Mouse (Mus musculus) forebrain, embryonic 10.5 days (tissue): Measurements from ENCODE around the gene Mlxipl. TPM values are rescaled to one million over a fixed set of nuclear protein-coding genes. Genes with fewer than 3 reads are reported as not detected.

ENCODE experiments used
- DNase-seq: peaks from one replicate; pipeline ENCODE4 v3.0.0-alpha.2; 2017; ENCODE audit warnings: low spot score; ENCODE audit errors: extremely low spot score
- H3K27ac ChIP-seq: fragments of 300-500 bp; sonication (generic); 2 replicates; pipeline ENCODE4 v1.5.1; 2016; ENCODE audit warnings: mild to moderate bottlenecking
- H3K27me3 ChIP-seq: fragments of 300-500 bp; sonication (generic); 2 replicates; pipeline ENCODE4 v1.6.1; 2016; ENCODE audit warnings: mild to moderate bottlenecking; ENCODE audit not compliant: poor library complexity, severe bottlenecking
- H3K36me3 ChIP-seq: fragments of 300-500 bp; sonication (generic); replicated peaks from 2 replicates; pipeline ENCODE4 v1.6.1; 2016; ENCODE audit warnings: mild to moderate bottlenecking, moderate library complexity
- H3K4me1 ChIP-seq: fragments of 300-500 bp; sonication (generic); 2 replicates; pipeline ENCODE4 v1.6.1; 2016
- H3K4me3 ChIP-seq: fragments of 300-500 bp; sonication (generic); 2 replicates; pipeline ENCODE4 v1.5.1; 2016; ENCODE audit warnings: mild to moderate bottlenecking, moderate library complexity
- H3K9me3 ChIP-seq: fragments of 300-500 bp; sonication (generic); 2 replicates; pipeline ENCODE4 v1.6.1; 2016; ENCODE audit warnings: mild to moderate bottlenecking, moderate library complexity
- WGBS: fragments of 180-500 bp; shearing (Covaris S2); methylation state at CpG from one replicate; pipeline ENCODE4 v1.1.7; 2016; 5-methylcytosine and 5-hydroxymethylcytosine counted together
- polyA plus RNA-seq: library from polyadenylated mRNA; unstranded; fragments of >200 nt; fragmentation: Nextera tagmentation; extraction: Ambion mirVana; gene quantifications from 2 replicates; pipeline ENCODE4 v1.2.1, GENCODE M21; 2016

Mlxipl gene
- polyA plus RNA-seq, 1 experiment from 2014 or later: 4.0 TPM

DNA sequence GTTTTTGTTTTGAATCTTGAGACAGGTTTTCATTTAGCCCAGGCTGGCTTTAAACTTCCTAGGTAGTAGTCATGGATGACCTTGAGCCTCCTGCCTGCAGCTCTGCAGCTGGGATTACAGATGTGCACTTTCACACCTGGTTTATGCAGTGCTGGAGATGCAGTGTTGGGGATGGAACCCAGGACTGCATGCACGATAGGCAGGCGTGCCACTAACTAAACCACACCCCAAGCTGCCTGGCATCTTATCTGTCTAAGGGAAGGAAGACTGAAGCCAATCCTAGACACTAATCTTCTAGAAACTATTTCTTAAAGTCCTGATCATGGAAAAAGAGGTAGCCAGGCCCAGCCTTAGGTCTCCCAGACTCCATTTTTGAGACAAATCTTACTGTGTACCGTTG, 19.2 kb upstream of the Mlxipl start:
- peaks cover 25% of the 10 kb centered on the region for H3K4me1 ChIP-seq
- H3K4me3 ChIP-seq: no peak overlapping the region
- H3K36me3 ChIP-seq: peaks cover 62% of the 10 kb centered on the region
- H3K27ac ChIP-seq: no peak overlapping the region
- no peak for DNase-seq
- 92% methylated on average over 3 of the region's 3 CpGs for WGBS
- no peaks in the 10 kb centered on the region; the same call in none of the 2 replicates for H3K27me3 ChIP-seq
- no peaks in the 10 kb centered on the region for H3K9me3 ChIP-seq

- Histone ChIP-seq H3K4me3 (no peak overlapping the region), H3K27me3 (no peaks in the 10 kb centered on the region; the same call in none of the 2 replicates), H3K36me3 (peaks cover 57% of the 10 kb centered on the region), H3K9me3 (no peaks in the 10 kb centered on the region), H3K27ac (no peak overlapping the region), H3K4me1 (peaks cover 28% of the 10 kb centered on the region)
- 95% methylated on average over 2 of the region's 2 CpGs for WGBS
- no peak for DNase-seq
Observed at GRCm38 (mm10) chr5:135072061-135072460, 17.6 kb upstream of the Mlxipl start.

DNA sequence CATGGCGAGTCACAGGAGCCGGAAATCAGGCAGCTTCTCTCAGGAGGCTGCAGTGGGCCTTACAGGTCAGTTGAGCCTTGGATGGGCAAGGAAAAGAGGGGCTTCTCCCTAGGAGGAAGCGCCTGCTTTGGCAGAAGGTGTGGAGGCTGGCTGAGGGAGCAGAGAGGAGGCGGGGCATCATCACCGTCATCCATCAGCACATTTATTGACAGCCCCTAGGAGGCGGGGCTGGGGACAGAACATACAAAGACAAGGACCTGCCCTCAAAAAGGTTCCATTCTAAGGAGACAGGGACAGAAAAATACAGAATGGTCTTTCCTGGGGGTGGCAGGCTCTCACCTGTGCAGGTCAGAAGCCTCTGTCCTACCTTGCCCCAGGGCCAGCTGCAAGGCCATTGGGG, 17.0 kb upstream of the Mlxipl start:
- Histone ChIP-seq H3K27ac (peak overlapping the region; percentile 72; the same call in 1 of the 2 replicates), H3K4me3 (no peak overlapping the region; the same call in 1 of the 2 replicates), H3K4me1 (peaks cover 35% of the 10 kb centered on the region), H3K36me3 (peaks cover 50% of the 10 kb centered on the region), H3K9me3 (no peaks in the 10 kb centered on the region), H3K27me3 (no peaks in the 10 kb centered on the region; the same call in none of the 2 replicates)
- DNase-seq: no peak
- 62% methylated on average over 6 of the region's 6 CpGs for WGBS

- peaks cover 42% of the 10 kb centered on the region for H3K36me3 ChIP-seq
- peak overlapping the region; percentile 32 for H3K4me3 ChIP-seq
- H3K4me1 ChIP-seq: peaks cover 40% of the 10 kb centered on the region
- 17% methylated on average over 26 of the region's 26 CpGs for WGBS
- peak overlapping the region; percentile 72 for H3K27ac ChIP-seq
- H3K9me3 ChIP-seq: no peaks in the 10 kb centered on the region
- no peak for DNase-seq
- H3K27me3 ChIP-seq: no peaks in the 10 kb centered on the region; the same call in none of the 2 replicates
Observed at GRCm38 (mm10) chr5:135073349-135074150, 16.1 kb upstream of the Mlxipl start.

GRCm38 (mm10) chr5:135075655-135076054, 14.0 kb upstream of the Mlxipl start:
- no peak for DNase-seq
- H3K4me1 ChIP-seq: peaks cover 41% of the 10 kb centered on the region
- peaks cover 41% of the 10 kb centered on the region for H3K36me3 ChIP-seq
- H3K27me3 ChIP-seq: peaks cover 16% of the 10 kb centered on the region
- no peak overlapping the region for H3K4me3 ChIP-seq
- 71% methylated on average over 4 of the region's 4 CpGs for WGBS
- no peak overlapping the region for H3K27ac ChIP-seq
- no peaks in the 10 kb centered on the region for H3K9me3 ChIP-seq

GRCm38 (mm10) chr5:135076368-135076767, 13.3 kb upstream of the Mlxipl start:
- WGBS: 92% methylated on average over 14 of the region's 14 CpGs

GRCm38 (mm10) chr5:135076931-135077505, 12.7 kb upstream of the Mlxipl start:
- H3K9me3 ChIP-seq: no peaks in the 10 kb centered on the region
- peak; percentile 55 for DNase-seq
- peaks cover 16% of the 10 kb centered on the region for H3K27me3 ChIP-seq
- peak overlapping the region; percentile 96 for H3K27ac ChIP-seq
- H3K4me3 ChIP-seq: peak overlapping the region; percentile 98
- H3K36me3 ChIP-seq: peaks cover 37% of the 10 kb centered on the region
- peaks cover 41% of the 10 kb centered on the region for H3K4me1 ChIP-seq
- WGBS: 25% methylated on average over 14 of the region's 14 CpGs

More at GRCm38 (mm10) chr5:135076368-135076767, 13.3 kb upstream of the Mlxipl start:
- Histone ChIP-seq H3K4me3 (no peak overlapping the region), H3K4me1 (peaks cover 41% of the 10 kb centered on the region), H3K27me3 (peaks cover 16% of the 10 kb centered on the region), H3K27ac (0 out of 2 replicates have a peak overlapping the region, but pooled peaks have one; percentile 66), H3K9me3 (no peaks in the 10 kb centered on the region), H3K36me3 (peaks cover 41% of the 10 kb centered on the region)
- DNase-seq: no peak

DNA sequence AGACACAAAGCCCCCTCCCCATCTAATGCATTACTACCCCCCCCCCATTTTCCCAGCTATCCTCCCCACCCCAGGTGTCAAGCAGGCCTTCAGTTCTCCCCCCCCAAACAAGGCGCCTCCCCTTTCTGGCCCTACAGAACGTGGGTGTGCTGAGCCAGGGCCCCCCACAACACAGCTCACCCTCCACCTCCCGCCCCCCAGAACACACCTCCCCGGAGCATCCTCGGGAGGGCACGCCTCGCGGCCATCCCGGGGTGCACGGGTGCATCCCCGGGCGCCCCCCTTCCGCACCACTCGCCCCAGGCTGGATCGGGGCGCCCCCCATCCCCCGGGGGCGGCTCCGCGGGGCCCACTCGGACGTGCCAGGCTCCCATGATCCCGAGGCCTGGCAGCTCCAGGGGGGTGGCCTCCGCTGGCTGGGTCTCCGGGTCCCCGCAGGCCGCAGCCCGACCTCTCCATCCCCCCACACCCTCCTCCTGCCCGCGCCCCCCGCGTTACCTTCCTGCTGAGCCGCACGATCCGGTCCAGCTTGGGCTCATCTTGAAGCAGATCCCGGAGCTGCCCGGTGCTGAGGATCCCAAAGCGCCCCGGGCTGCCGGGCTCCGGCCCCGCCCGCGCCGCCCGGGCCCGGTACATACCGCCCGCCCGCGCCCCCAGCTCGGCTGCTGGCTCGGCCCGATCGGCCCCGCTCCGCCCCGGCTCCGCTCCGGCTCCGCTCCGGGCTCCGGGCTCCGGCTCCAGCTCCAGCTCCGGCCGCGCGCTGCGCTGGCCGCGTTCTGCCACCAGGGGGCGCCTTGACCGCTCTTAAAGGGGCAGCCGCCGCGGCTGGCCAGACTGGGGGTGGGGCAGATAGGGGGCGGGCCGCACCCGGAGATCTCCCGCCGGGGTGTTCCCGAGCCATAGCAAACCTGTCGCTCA, 11.9 kb upstream of the Mlxipl start, which contains the start of gene Vps37d:
Gene Vps37d, minus strand, starts transcription at position 703 of the 918 bp plus-strand sequence.
- peaks cover 38% of the 10 kb centered on the region for H3K4me1 ChIP-seq
- H3K9me3 ChIP-seq: no peaks in the 10 kb centered on the region
- peak within 1 kb of the TSS; percentile 98 for H3K4me3 ChIP-seq
- peaks cover 29% of the 10 kb centered on the region for H3K36me3 ChIP-seq
- peak within 1 kb of the TSS; percentile 96 for H3K27ac ChIP-seq
- under 1% methylated on average over 80 of the region's 83 CpGs for WGBS
- peak; percentile 94 for DNase-seq
- peaks cover 16% of the 10 kb centered on the region for H3K27me3 ChIP-seq

DNA sequence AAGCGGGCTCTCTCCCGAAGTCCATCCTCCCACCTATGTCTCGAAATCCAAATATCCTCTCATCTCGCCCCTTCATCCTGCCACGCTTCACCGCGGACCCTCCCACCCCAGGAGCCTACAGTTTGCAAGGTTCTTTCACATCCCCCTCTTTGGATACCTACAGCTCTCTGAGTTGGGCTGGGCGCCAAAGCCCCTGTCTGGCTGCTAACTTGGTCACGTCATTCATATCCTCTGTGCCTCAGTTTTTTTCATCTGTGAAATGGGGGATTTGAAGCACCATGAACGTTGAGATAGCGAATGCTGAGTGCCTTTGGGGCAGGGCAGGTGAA, 11.2 kb upstream of the Mlxipl start:
- peaks cover 23% of the 10 kb centered on the region for H3K36me3 ChIP-seq
- peak overlapping the region; percentile 96 for H3K27ac ChIP-seq
- 3% methylated on average over 11 of the region's 11 CpGs for WGBS
- H3K4me3 ChIP-seq: peak overlapping the region; percentile 98
- H3K27me3 ChIP-seq: peaks cover 16% of the 10 kb centered on the region
- H3K4me1 ChIP-seq: peaks cover 38% of the 10 kb centered on the region
- H3K9me3 ChIP-seq: no peaks in the 10 kb centered on the region
- no peak for DNase-seq

- 95% methylated on average over 2 of the region's 2 CpGs for WGBS
- no peak overlapping the region for H3K27ac ChIP-seq
- no peak for DNase-seq
- H3K4me3 ChIP-seq: no peak overlapping the region
- H3K36me3 ChIP-seq: peaks cover 15% of the 10 kb centered on the region
- H3K27me3 ChIP-seq: peaks cover 16% of the 10 kb centered on the region
- peaks cover 30% of the 10 kb centered on the region for H3K4me1 ChIP-seq
- no peaks in the 10 kb centered on the region for H3K9me3 ChIP-seq
Observed at GRCm38 (mm10) chr5:135079578-135079977, 10.1 kb upstream of the Mlxipl start.

GRCm38 (mm10) chr5:135080539-135080938, 9.2 kb upstream of the Mlxipl start:
- 90% methylated on average over 5 of the region's 5 CpGs for WGBS
- no peak for DNase-seq

DNA sequence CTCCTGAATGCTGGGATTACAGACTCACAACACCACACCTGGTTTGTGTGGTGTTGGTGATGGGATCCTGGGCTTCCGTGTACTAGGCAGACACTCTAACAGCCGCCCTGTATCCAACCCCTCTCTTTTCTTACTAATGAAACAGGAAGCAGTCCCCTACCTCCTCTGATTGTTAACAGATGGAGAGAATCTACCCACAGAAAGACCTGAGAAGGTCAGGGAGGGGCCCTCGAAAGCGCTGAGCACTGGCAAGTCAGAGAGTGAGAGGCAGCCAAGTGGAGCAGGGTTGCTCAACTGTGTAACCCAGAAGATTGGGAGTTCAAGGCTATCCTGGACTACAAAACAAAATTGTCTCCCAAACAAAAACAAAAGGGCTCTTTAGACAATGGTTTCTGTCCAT, 2.8 kb upstream of the Mlxipl start:
- no peak for DNase-seq
- no peaks in the 10 kb centered on the region for H3K36me3 ChIP-seq
- no peak overlapping the region for H3K27ac ChIP-seq
- 59% methylated on average over 4 of the region's 4 CpGs for WGBS
- H3K27me3 ChIP-seq: peaks cover 53% of the 10 kb centered on the region
- H3K4me3 ChIP-seq: no peak overlapping the region
- peaks cover 17% of the 10 kb centered on the region for H3K4me1 ChIP-seq
- no peaks in the 10 kb centered on the region for H3K9me3 ChIP-seq

More at GRCm38 (mm10) chr5:135080539-135080938, 9.2 kb upstream of the Mlxipl start:
- Histone ChIP-seq H3K27ac (no peak overlapping the region), H3K27me3 (peaks cover 16% of the 10 kb centered on the region), H3K36me3 (peaks cover 10% of the 10 kb centered on the region), H3K4me1 (peaks cover 30% of the 10 kb centered on the region), H3K9me3 (no peaks in the 10 kb centered on the region), H3K4me3 (no peak overlapping the region)
